Mouse (Mus musculus): ENCODE results near the gene Hoxa10.
A peak's percentile ranks its signal among the peaks of the same experiment; 100 is the strongest.

Hoxa10 gene

GRCm38 (mm10) chr6:52240389-52241000, at the start of gene Hoxa10:
Gene Hoxa10, minus strand, starts transcription at chr6:52240854.
- peak; percentile 25 for DNase-seq (ENCODE audit: low spot score)

DNA sequence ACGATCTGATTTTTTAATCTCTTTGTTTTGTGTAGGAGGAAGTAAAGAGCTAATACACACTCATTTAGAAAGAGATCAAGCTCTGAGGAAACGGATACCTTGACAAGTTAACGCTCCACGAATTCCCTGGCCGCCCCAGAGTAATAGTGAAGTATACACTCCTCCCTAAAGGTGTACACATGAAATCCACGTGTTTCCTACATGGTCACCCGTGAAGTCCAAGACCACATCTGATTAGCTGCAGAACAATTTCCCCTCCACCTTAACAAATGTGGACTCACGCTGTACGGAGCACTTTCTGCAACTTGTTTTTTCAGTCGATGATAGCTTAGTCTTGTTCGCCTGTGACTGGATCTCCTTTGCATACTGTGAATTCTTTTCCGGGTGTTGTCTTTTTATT, 49.5 kb upstream of the Hoxa10 start:
- DNase-seq (ENCODE audit: low spot score) = no peak

DNA sequence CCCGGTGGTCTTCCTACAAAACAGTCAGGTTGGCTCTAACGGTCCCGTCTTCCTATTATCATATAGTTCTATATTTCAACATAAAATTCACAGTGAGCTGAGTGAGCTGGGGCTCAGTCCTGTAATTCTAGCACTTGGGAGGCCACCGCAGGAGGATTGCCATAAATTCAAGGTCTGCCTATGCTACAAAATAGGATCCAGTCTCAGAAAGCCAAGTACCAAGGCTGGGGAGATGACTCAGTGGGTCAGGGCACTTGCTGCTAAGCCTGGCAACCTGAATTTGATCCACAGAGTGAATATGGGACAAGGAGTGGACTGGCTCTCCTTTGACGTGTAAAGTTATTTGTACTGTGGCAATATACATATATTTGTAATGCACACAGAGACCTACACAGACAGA, 43.2 kb upstream of the Hoxa10 start:
- DNase-seq (ENCODE audit: low spot score) = no peak

- no peak for DNase-seq (ENCODE audit: low spot score)
Observed at GRCm38 (mm10) chr6:52281084-52281483, 40.4 kb upstream of the Hoxa10 start.

DNA sequence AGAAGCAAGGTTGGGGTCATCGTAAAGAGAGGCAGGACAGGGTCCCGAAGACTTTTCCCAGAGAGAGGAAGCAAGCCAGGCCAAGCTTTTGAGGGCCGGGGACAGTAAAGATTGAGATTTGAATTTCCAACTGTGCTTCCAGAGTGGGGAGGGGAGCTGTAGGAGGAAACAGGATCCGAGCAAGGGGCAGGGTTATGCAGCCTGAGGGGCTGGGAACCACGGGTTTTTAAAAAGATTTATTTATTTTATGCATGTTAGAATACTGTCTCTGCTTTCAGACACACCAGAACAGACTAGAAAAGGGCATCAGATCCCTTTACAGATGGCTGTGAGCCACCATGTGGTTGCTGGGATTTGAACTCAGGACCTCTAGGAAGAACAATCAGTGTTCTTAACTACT, 36.3 kb upstream of the Hoxa10 start:
- DNase-seq (ENCODE audit: low spot score) = no peak

DNA sequence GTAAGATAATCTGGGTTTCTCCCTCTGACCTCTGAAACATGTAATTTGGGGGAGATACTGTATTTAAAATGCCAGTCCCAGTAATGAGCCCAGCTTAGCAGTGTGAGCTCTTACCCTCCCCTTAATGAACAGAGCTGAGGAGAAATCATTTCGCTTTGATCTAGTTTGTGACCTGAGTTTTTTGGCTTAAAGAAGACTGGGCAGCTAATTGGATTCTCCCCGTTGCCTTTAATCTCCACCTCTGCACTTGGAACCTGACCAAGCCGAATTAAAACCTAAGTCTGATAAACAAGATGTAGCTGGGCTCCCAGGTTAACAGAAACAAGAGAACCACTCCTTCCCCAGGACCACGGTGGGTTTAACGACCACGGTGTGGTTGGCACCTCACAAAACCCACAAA, 35.7 kb upstream of the Hoxa10 start:
- no peak for DNase-seq (ENCODE audit: low spot score)

DNA sequence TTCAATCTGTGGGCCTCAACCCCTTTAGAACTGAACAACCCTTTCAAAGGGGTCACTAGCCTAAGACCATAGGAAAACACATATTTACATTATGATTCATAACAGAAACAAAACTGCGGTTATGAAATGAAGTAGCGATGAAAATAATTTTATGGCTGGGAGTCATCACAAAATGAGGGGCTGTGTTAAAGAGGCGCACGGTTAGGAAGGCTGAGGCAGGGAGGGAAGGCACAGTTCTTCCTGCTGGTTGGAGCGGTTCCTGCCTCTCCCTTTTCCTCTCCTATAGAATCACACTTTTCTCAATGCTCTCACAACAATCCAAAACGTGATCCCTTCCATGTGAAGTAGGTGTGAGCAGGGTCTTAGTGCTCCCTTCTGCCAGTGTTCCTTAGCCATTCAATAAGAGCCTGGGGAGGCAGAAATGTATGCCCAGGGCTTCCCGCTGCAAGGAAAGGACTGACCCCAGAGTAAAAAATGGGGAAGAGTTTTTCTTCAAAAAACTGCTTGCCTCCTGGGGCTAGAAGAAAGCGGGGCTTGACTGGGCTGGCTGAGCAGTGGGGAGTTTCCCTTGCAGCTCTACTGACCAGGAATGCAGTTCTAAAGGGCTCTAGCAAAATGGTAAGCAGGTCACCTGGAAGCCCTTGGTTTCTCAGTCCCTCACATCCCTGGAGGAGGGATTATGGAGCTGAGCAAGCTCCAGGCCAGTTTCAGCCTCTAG, 35.1 kb upstream of the Hoxa10 start:
- no peak for DNase-seq (ENCODE audit: low spot score)

GRCm38 (mm10) chr6:52274576-52274975, 33.9 kb upstream of the Hoxa10 start:
- no peak for DNase-seq (ENCODE audit: low spot score)

GRCm38 (mm10) chr6:52273656-52274280, 33.1 kb upstream of the Hoxa10 start:
- DNase-seq (ENCODE audit: low spot score) = no peak

- no peak for DNase-seq (ENCODE audit: low spot score)
Observed at GRCm38 (mm10) chr6:52272766-52273655, 32.4 kb upstream of the Hoxa10 start.

GRCm38 (mm10) chr6:52270494-52271480, 30.1 kb upstream of the Hoxa10 start:
- DNase-seq (ENCODE audit: low spot score) = no peak

GRCm38 (mm10) chr6:52268756-52269155, 28.1 kb upstream of the Hoxa10 start:
- no peak for DNase-seq (ENCODE audit: low spot score)

DNA sequence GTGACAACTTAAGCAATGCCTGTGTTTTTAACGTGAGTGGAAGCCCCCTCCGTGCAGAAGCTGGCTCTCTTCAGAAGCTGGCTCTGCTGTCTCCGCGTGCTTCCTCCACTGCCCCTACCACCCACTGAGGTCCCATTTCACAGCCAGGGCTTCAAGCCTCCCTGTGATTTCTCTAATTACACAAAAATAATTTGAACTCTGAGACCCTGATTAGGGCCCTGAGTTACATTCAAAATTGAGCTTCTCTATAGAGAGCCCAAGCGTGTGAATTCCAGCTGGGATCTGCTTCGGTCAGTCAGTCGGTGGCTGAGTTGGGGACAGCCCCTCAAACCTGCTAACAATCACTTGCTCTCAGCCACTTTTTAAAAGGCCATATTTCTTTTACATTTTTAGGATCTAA, 27.7 kb upstream of the Hoxa10 start:
- DNase-seq (ENCODE audit: low spot score) = no peak

DNA sequence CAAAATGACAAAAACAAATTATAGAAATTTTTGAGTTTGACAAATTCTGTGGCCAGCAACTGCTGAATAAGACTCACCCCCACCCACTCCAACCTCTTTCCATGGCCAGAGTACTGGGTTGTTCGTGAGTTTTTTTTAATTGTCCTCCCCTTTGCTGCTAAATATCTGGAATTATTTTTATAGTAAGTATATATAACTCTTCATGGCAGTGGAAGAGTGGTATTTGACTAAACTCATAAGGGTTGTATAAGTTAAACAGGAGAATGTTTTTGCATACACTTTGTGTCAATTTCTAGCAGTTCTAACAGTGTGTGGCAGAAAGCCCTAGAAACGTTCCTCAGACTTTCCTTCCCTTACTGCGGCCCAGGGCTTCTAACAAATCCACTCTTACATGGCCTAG, 27.0 kb upstream of the Hoxa10 start:
- DNase-seq (ENCODE audit: low spot score) = no peak

GRCm38 (mm10) chr6:52267221-52267620, 26.6 kb upstream of the Hoxa10 start:
- DNase-seq (ENCODE audit: low spot score) = no peak

DNA sequence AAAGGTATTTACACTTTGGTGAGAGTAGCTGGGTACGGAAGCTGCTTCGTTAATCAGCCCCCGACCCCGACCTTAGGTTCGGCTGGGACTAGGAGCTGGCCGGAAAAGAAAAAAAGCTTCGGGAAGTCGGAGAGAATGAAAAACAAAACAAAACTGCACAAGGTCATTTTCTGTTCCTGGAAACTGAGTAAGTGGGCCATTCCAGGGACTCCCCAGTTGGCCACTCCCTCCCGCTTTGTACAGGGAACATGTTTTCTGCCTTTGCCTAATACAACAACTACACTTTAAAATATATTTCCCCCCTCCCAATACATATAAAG, 26.0 kb upstream of the Hoxa10 start:
- no peak for DNase-seq (ENCODE audit: low spot score)

DNA sequence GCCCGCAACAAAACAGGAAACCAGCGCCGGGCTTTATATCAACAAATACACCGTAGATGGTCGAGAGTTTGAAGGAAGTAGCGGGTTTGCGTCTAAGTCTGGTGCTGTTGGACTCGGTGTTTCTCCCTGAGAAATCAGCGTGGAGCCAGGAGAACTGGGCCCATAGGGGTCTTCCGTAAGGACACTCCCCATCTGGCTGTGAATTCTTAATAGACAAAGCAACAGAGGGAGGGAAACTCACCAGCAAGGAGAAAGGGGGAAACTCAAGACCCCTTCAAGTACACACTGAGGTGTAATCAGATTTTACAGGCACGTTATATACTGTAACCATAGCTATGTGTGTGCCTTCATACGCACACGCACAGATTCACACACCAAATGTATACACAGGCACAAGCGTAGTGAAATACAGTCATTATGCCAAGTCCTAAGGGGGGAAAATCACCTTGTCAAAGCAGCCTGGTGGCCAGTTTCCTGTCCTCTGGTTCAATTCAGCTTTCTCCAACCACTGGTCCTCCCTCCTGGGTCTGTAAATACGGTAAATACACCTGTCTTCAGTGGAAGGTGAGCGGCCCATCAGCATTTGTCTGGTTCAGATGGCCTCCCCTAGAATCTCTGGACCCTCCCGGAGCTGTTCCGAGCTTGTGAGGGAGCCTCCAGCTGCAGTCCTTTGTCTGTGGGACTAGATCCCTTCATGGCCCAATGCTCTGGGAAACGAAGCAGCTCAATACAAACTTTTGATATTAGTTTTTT, 25.4 kb upstream of the Hoxa10 start:
- no peak for DNase-seq (ENCODE audit: low spot score)

- DNase-seq (ENCODE audit: low spot score) = no peak
Observed at GRCm38 (mm10) chr6:52265306-52265912, 24.8 kb upstream of the Hoxa10 start.

GRCm38 (mm10) chr6:52264106-52264790, 23.6 kb upstream of the Hoxa10 start:
- DNase-seq (ENCODE audit: low spot score) = no peak

DNA sequence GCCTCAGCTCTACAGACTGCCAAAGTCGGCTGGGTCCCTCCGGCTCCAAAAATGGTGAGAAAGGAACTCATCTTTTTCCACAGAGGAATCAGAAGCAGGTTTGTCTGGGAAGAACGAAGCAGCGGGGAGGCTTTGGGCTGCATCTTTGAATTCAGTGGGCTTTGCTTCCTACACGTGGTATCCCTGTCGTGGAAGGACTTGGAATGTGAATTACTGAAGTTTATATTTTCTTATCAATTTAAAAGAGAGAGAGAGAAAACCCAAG, 22.6 kb upstream of the Hoxa10 start:
- no peak for DNase-seq (ENCODE audit: low spot score)
